Comparison of ENCODE assay signal across 8 mouse cellular contexts in genomic region chr12:76080876-76081556, GRCm38 (mm10).
DNase-seq lines count a peak whose midpoint lies in the region; ATAC-seq and TF ChIP-seq lines count a peak whose summit lies in the region.

No protein-coding gene starts in this region.

- H3K27me3 ChIP-seq in kidney, postnatal 0 days (ENCODE audit: insufficient read depth, low read length) = no peaks in the 10 kb centered on the region
- no peaks in the 10 kb centered on the region for H3K27me3 ChIP-seq in kidney, adult 2 months (replicated peaks; ENCODE audit: control insufficient read depth, insufficient read depth, low read length)
- no peaks in the 10 kb centered on the region for H3K27me3 ChIP-seq in embryonic facial prominence, embryonic 13.5 days
- H3K27me3 ChIP-seq in intestine, embryonic 14.5 days (replicated peaks; ENCODE audit: control insufficient read depth, insufficient read depth, low read length) = no peaks in the 10 kb centered on the region
- no peaks in the 10 kb centered on the region for H3K27me3 ChIP-seq in neural tube, embryonic 13.5 days

- no peak overlapping the region for H3K27ac ChIP-seq in kidney, postnatal 0 days
- no peak overlapping the region for H3K27ac ChIP-seq in kidney, adult 2 months (ENCODE audit: insufficient read depth, low read depth, low read length)
- peak overlapping the region; percentile 40; the same call in 1 of the 2 replicates for H3K27ac ChIP-seq in embryonic facial prominence, embryonic 13.5 days
- H3K27ac ChIP-seq in intestine, embryonic 14.5 days (ENCODE audit: low read depth) = peak overlapping the region; percentile 27; the same call in 1 of the 2 replicates
- H3K27ac ChIP-seq in neural tube, embryonic 13.5 days (replicated peaks) = peak overlapping the region; percentile 93

- TF ChIP-seq POLR2A in kidney, adult 2 months (IDR thresholded peaks at IDR 0.05; ENCODE audit: low read depth, low read length) = no peak

- peak overlapping the region; percentile 48 for H3K4me2 ChIP-seq in kidney, postnatal 0 days (ENCODE audit: low read length)
- peak overlapping the region; percentile 61 for H3K4me2 ChIP-seq in embryonic facial prominence, embryonic 13.5 days
- peak overlapping the region; percentile 55 for H3K4me2 ChIP-seq in intestine, embryonic 14.5 days (ENCODE audit: low read length)
- peak overlapping the region; percentile 60 for H3K4me2 ChIP-seq in neural tube, embryonic 13.5 days

- no peaks in the 10 kb centered on the region for H3K4me1 ChIP-seq in kidney, postnatal 0 days (replicated peaks; ENCODE audit: insufficient read depth, low read length)
- no peaks in the 10 kb centered on the region for H3K4me1 ChIP-seq in kidney, adult 2 months (ENCODE audit: control insufficient read depth, insufficient read depth, low read length)
- H3K4me1 ChIP-seq in embryonic facial prominence, embryonic 13.5 days = peaks cover 38% of the 10 kb centered on the region
- peaks cover 5% of the 10 kb centered on the region; the same call in 1 of the 2 replicates for H3K4me1 ChIP-seq in intestine, embryonic 14.5 days (replicated peaks; ENCODE audit: control insufficient read depth, insufficient read depth, low read length)
- peaks cover 31% of the 10 kb centered on the region for H3K4me1 ChIP-seq in neural tube, embryonic 13.5 days (replicated peaks)

- H3K9ac ChIP-seq in kidney, postnatal 0 days (ENCODE audit: low read depth, low read length) = no peak overlapping the region
- H3K9ac ChIP-seq in embryonic facial prominence, embryonic 13.5 days = 0 out of 2 replicates have a peak overlapping the region, but pooled peaks have one; percentile 44
- peak overlapping the region; percentile 22; the same call in 1 of the 2 replicates for H3K9ac ChIP-seq in intestine, embryonic 14.5 days (ENCODE audit: low read length)
- H3K9ac ChIP-seq in neural tube, embryonic 13.5 days = peak overlapping the region; percentile 77

- no peak overlapping the region for H3K4me3 ChIP-seq in kidney, postnatal 0 days (replicated peaks; ENCODE audit: low read depth, low read length)
- no peak overlapping the region for H3K4me3 ChIP-seq in kidney, adult 2 months (ENCODE audit: insufficient read depth, low read depth, low read length)
- H3K4me3 ChIP-seq in embryonic facial prominence, embryonic 13.5 days = peak overlapping the region; percentile 31
- H3K4me3 ChIP-seq in intestine, embryonic 14.5 days (ENCODE audit: low read depth, low read length) = peak overlapping the region; percentile 32
- H3K4me3 ChIP-seq in neural tube, embryonic 13.5 days = peak overlapping the region; percentile 43

- TF ChIP-seq CTCF in kidney, postnatal 0 days (IDR thresholded peaks at IDR 0.05; ENCODE audit: low read depth) = no peak
- TF ChIP-seq CTCF in kidney, adult 2 months (conservative IDR thresholded peaks at IDR 0.05; ENCODE audit: insufficient read depth, insufficient read length, low read depth, low read length) = no peak

- DNase-seq in kidney, postnatal 0 days (ENCODE audit: low spot score) = peak; percentile 12
- no peak for DNase-seq in kidney, adult 2 months
- no peak for DNase-seq in intestine, embryonic 14.5 days (ENCODE audit: low spot score)
- no peak for DNase-seq in urinary bladder, postnatal 4 days (ENCODE audit: low spot score in 2 of 2)
- no peak for DNase-seq in spleen, adult 18-20 months
- no peak for DNase-seq in frontal cortex, postnatal 14 days (ENCODE audit: low spot score in 2 of 2)

- peaks cover 10% of the 10 kb centered on the region; the same call in 1 of the 2 replicates for H3K36me3 ChIP-seq in kidney, postnatal 0 days (ENCODE audit: insufficient read depth, low read length)
- peaks cover 4% of the 10 kb centered on the region for H3K36me3 ChIP-seq in kidney, adult 2 months (ENCODE audit: control insufficient read depth, insufficient read depth, low read length)
- peaks cover 30% of the 10 kb centered on the region for H3K36me3 ChIP-seq in embryonic facial prominence, embryonic 13.5 days
- H3K36me3 ChIP-seq in intestine, embryonic 14.5 days (ENCODE audit: control insufficient read depth, insufficient read depth, low read length) = peaks cover 21% of the 10 kb centered on the region
- peaks cover 9% of the 10 kb centered on the region; the same call in 1 of the 2 replicates for H3K36me3 ChIP-seq in neural tube, embryonic 13.5 days

- H3K9me3 ChIP-seq in kidney, postnatal 0 days (replicated peaks; ENCODE audit: low read length) = no peaks in the 10 kb centered on the region
- H3K9me3 ChIP-seq in embryonic facial prominence, embryonic 13.5 days = no peaks in the 10 kb centered on the region
- H3K9me3 ChIP-seq in intestine, embryonic 14.5 days (ENCODE audit: control insufficient read depth, low read length) = no peaks in the 10 kb centered on the region
- H3K9me3 ChIP-seq in neural tube, embryonic 13.5 days = no peaks in the 10 kb centered on the region

- ATAC-seq in kidney, postnatal 0 days (replicated peaks; ENCODE audit: low FRiP score, low read depth) = no peak
- no peak for ATAC-seq in embryonic facial prominence, embryonic 13.5 days (ENCODE audit: insufficient number of reproducible peaks, insufficient read depth, low FRiP score, low TSS enrichment, low read depth)
- ATAC-seq in intestine, embryonic 14.5 days (replicated peaks; ENCODE audit: low FRiP score, low TSS enrichment, low read depth) = peak; percentile 72
- ATAC-seq in neural tube, embryonic 13.5 days (ENCODE audit: low read depth) = peak; percentile 37; the same call in 1 of the 2 replicates

- WGBS in kidney, postnatal 0 days = 34% methylated on average over 14 of the region's 14 CpGs
- WGBS in kidney, adult 2 months = 48% methylated on average over 14 of the region's 14 CpGs
- WGBS in embryonic facial prominence, embryonic 13.5 days = 30% methylated on average over 14 of the region's 14 CpGs
- WGBS in intestine, embryonic 14.5 days = 37% methylated on average over 14 of the region's 14 CpGs
- WGBS in neural tube, embryonic 13.5 days = 41% methylated on average over 14 of the region's 14 CpGs

Comparison
In these comparisons a context has a peak if more than half of its experiments do, and no peak if none do; other contexts are left out.
1. ATAC-seq: peak in intestine, embryonic 14.5 days (single experiment) and neural tube, embryonic 13.5 days (single experiment); none in kidney, postnatal 0 days (single experiment) and embryonic facial prominence, embryonic 13.5 days (single experiment).
2. H3K27ac ChIP-seq: peak in embryonic facial prominence, embryonic 13.5 days (single experiment), intestine, embryonic 14.5 days (single experiment) and neural tube, embryonic 13.5 days (single experiment); none in kidney, postnatal 0 days (single experiment) and kidney, adult 2 months (single experiment).
3. H3K4me3 ChIP-seq: peak in embryonic facial prominence, embryonic 13.5 days (single experiment), intestine, embryonic 14.5 days (single experiment) and neural tube, embryonic 13.5 days (single experiment); none in kidney, postnatal 0 days (single experiment) and kidney, adult 2 months (single experiment).
4. Peak in every context shown above with its lines, with median percentiles within 50 percentile points of each other: H3K4me2 ChIP-seq.